Mouse (Mus musculus): ENCODE measurements around the gene Pelo. TPM values are rescaled to one million over a fixed set of nuclear protein-coding genes. Genes with fewer than 3 reads are reported as not detected.
A peak's percentile ranks its signal among the peaks of the same experiment; 100 is the strongest.

Pelo gene
- polyA plus RNA-seq, 1 experiment from 2014 or later: 3.7 TPM

DNA sequence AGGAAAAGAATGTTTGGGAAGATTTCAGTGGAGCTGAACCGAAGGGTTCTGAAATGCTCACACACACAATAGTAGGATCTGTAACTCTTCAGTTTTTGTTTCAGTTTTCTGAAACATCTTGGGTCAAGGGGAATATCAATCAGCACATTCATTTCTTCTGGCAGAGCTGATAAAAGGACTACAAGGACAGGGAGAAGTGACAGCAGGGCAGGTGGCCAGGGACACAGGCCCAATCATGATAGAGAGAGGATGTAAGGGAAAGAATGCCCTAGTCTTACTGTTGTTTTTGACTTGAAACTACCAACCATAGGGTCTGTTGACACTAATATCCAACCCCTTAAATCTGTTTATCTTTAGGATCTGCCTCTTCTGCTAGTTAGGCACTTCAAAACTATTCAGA is 34.5 kb upstream of the Pelo start:
- H3K4me1 ChIP-seq (ENCODE audit: control insufficient read depth, insufficient read depth, low read length): no peaks in the 10 kb centered on the region
- no peak overlapping the region for H3K4me3 ChIP-seq (replicated peaks; ENCODE audit: low read length)
- ATAC-seq (ENCODE audit: insufficient read depth, low FRiP score): no peak
- no peaks in the 10 kb centered on the region for H3K36me3 ChIP-seq (ENCODE audit: control insufficient read depth, insufficient read depth, low read length)
- H3K4me2 ChIP-seq (ENCODE audit: low read depth, low read length): no peak overlapping the region
- H3K27me3 ChIP-seq (ENCODE audit: control insufficient read depth, insufficient read depth, low read length): no peaks in the 10 kb centered on the region
- H3K27ac ChIP-seq (ENCODE audit: low read length): no peak overlapping the region
- no peak overlapping the region for H3K9ac ChIP-seq (ENCODE audit: low read length)
- WGBS: 74% methylated on average over 1 of the region's 1 CpGs
- no peaks in the 10 kb centered on the region for H3K9me3 ChIP-seq (replicated peaks; ENCODE audit: control insufficient read depth, low read length)

DNA sequence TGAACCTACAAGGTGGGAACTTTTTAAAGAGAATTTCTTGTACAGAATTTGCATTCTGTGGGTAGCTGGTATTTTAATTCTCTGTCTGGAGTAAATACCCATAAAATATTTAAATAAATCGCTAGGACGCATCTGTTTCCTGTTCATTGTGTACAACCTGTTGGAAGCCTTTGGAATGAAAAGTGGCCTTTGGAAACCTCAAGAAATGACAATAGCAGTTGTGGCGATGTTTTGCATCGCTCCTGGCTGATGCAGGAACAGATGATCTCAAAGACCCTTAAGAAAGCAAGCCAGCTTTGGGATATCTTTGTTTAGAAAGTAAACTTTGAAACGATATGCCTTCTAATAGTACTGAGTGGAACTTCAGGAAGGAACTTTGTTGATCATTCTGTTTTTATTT is 28.8 kb upstream of the Pelo start:
- no peak overlapping the region for H3K9ac ChIP-seq (ENCODE audit: low read length)
- no peak overlapping the region for H3K27ac ChIP-seq (ENCODE audit: low read length)
- no peaks in the 10 kb centered on the region for H3K27me3 ChIP-seq (ENCODE audit: control insufficient read depth, insufficient read depth, low read length)
- H3K4me2 ChIP-seq (ENCODE audit: low read depth, low read length): no peak overlapping the region
- ATAC-seq (ENCODE audit: insufficient read depth, low FRiP score): no peak
- no peaks in the 10 kb centered on the region for H3K9me3 ChIP-seq (replicated peaks; ENCODE audit: control insufficient read depth, low read length)
- H3K36me3 ChIP-seq (ENCODE audit: control insufficient read depth, insufficient read depth, low read length): no peaks in the 10 kb centered on the region
- H3K4me1 ChIP-seq (ENCODE audit: control insufficient read depth, insufficient read depth, low read length): no peaks in the 10 kb centered on the region
- no peak overlapping the region for H3K4me3 ChIP-seq (replicated peaks; ENCODE audit: low read length)
- WGBS: 71% methylated on average over 5 of the region's 5 CpGs

DNA sequence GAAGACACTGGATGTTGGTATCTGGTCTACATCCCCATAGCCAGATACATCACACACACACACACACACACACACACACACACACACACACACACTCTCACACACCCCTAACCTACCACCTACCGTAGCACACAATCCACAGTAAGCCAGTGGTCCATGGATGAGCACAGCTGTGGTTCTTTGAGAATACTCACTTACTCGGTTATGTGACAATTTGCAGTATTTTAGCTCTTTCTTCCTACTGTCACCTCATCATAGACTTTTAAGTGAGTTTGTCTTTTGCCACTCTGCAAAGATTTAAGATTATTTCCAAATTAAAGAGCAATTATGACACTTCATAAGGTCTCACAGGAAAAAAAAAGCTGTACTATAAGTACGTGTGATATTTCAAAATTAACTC is 28.2 kb upstream of the Pelo start:
- ATAC-seq (ENCODE audit: insufficient read depth, low FRiP score): no peak
- Histone ChIP-seq H3K4me2 (ENCODE audit: low read depth, low read length) (no peak overlapping the region), H3K4me1 (ENCODE audit: control insufficient read depth, insufficient read depth, low read length) (no peaks in the 10 kb centered on the region), H3K9me3 (replicated peaks; ENCODE audit: control insufficient read depth, low read length) (no peaks in the 10 kb centered on the region), H3K36me3 (ENCODE audit: control insufficient read depth, insufficient read depth, low read length) (no peaks in the 10 kb centered on the region), H3K27me3 (ENCODE audit: control insufficient read depth, insufficient read depth, low read length) (no peaks in the 10 kb centered on the region), H3K9ac (ENCODE audit: low read length) (no peak overlapping the region), H3K4me3 (replicated peaks; ENCODE audit: low read length) (no peak overlapping the region), H3K27ac (ENCODE audit: low read length) (no peak overlapping the region)
- WGBS: 86% methylated on average over 3 of the region's 3 CpGs

DNA sequence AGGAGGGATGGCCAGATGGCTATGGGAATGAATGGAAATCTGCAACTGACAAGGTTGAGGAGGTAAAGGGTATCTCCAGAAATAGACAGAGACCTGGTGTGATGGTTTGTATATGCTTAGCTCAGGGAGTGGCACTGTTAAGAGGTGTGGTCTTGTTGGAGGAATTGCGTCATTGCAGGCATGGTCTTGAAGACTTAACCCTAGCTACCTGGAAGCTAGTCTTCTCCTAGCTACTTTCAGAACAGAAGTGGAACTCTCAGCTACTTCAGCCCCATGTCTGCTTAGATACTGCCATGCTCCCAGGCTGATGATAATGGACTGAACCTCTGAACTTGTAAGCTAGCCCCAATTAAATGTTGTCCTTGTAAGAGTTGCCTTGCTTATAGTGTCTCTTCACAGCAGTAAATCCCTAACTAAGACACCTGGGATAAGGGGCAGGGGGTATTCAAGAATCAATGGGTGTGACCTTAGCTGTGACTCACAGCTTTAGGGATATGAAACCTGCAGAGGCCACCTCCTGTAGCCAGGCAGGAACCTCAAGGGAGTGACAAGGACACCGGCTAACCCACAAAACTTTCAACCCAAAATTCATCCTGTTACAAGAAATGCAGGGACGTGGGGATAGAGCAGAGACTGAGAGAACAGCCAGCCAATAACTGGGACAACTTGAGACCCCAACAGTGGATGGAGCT is 27.1 kb upstream of the Pelo start:
- H3K4me1 ChIP-seq (ENCODE audit: control insufficient read depth, insufficient read depth, low read length): no peaks in the 10 kb centered on the region
- whole genome bisulfite sequencing: 81% methylated on average over 3 of the region's 3 CpGs
- H3K4me3 ChIP-seq (replicated peaks; ENCODE audit: low read length): no peak overlapping the region
- no peak overlapping the region for H3K4me2 ChIP-seq (ENCODE audit: low read depth, low read length)
- no peak overlapping the region for H3K27ac ChIP-seq (ENCODE audit: low read length)
- no peaks in the 10 kb centered on the region for H3K36me3 ChIP-seq (ENCODE audit: control insufficient read depth, insufficient read depth, low read length)
- no peak overlapping the region for H3K9ac ChIP-seq (ENCODE audit: low read length)
- no peaks in the 10 kb centered on the region for H3K27me3 ChIP-seq (ENCODE audit: control insufficient read depth, insufficient read depth, low read length)
- ATAC-seq (ENCODE audit: insufficient read depth, low FRiP score): no peak
- no peaks in the 10 kb centered on the region for H3K9me3 ChIP-seq (replicated peaks; ENCODE audit: control insufficient read depth, low read length)

DNA sequence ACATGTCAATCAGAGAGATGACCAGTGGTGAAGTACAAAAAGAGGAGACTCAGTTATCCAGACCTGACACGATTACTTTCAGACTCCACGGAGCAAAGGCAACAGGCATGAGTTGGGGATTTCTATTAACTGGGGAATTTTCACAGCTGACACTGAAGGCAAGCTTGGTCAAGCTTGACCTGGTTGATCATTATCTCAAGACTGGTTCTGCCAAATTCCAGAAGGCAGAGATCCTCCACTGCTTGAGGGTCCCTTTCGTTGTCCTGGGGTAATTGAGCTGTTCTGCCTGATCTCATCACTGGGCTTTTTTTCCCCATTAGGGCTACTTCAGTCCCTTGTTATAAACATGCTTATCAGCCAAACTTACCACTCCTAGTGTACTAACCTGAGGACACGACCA is 19.6 kb upstream of the Pelo start:
- 66% methylated on average over 4 of the region's 4 CpGs for WGBS
- H3K9me3 ChIP-seq (replicated peaks; ENCODE audit: control insufficient read depth, low read length): no peaks in the 10 kb centered on the region
- no peaks in the 10 kb centered on the region for H3K36me3 ChIP-seq (ENCODE audit: control insufficient read depth, insufficient read depth, low read length)
- H3K4me3 ChIP-seq (replicated peaks; ENCODE audit: low read length): no peak overlapping the region
- no peak for ATAC-seq (ENCODE audit: insufficient read depth, low FRiP score)
- no peaks in the 10 kb centered on the region for H3K4me1 ChIP-seq (ENCODE audit: control insufficient read depth, insufficient read depth, low read length)
- H3K27ac ChIP-seq (ENCODE audit: low read length): no peak overlapping the region
- H3K27me3 ChIP-seq (ENCODE audit: control insufficient read depth, insufficient read depth, low read length): no peaks in the 10 kb centered on the region
- H3K9ac ChIP-seq (ENCODE audit: low read length): no peak overlapping the region
- H3K4me2 ChIP-seq (ENCODE audit: low read depth, low read length): no peak overlapping the region

DNA sequence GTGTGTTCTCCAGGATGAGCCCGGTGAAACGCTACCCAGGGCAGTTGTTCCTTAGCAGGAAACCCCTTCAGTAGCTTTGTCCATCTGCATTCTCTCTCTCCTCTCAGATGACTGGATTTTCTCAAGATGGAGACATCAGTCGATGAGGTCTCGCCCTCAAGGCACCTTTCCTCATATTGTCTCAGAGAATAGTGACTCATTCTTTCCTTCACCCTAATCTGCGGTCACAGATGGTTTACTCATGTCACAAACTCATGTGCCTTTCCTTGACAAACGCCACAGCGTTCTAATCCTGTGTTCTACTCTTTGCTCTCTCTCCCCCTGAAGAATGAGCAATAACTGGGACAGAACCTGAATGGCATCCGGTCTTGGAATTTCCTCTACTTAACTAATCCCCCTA is 17.4 kb upstream of the Pelo start:
- Histone ChIP-seq H3K4me3 (replicated peaks; ENCODE audit: low read length) (no peak overlapping the region), H3K9ac (ENCODE audit: low read length) (no peak overlapping the region), H3K36me3 (ENCODE audit: control insufficient read depth, insufficient read depth, low read length) (no peaks in the 10 kb centered on the region), H3K27ac (ENCODE audit: low read length) (no peak overlapping the region), H3K4me2 (ENCODE audit: low read depth, low read length) (no peak overlapping the region), H3K4me1 (ENCODE audit: control insufficient read depth, insufficient read depth, low read length) (0 out of 2 replicates have a peak, but pooled peaks cover 4% of the 10 kb centered on the region), H3K9me3 (replicated peaks; ENCODE audit: control insufficient read depth, low read length) (no peaks in the 10 kb centered on the region), H3K27me3 (ENCODE audit: control insufficient read depth, insufficient read depth, low read length) (no peaks in the 10 kb centered on the region)
- WGBS: 81% methylated on average over 8 of the region's 8 CpGs
- no peak for ATAC-seq (ENCODE audit: insufficient read depth, low FRiP score)

DNA sequence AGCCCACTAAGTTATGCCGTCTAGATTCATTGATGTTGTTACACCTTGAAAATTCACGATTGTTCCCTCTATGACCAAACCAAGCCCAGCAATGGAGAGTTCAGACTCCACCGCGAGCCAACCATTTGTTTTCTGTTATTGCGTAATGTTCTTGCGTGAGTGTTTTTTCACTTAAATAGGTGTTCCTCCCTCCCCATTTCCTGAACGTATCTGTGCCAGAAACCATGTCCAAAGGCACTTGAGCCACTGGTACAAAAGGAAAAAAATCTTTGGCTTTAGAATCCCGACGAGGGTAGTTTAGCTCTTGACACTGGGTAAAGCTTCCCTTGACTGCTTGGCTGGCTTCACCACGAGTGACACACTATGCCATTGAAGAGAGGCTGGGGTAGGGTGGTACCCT is 16.2 kb upstream of the Pelo start:
- WGBS: 80% methylated on average over 10 of the region's 10 CpGs
- no peaks in the 10 kb centered on the region for H3K27me3 ChIP-seq (ENCODE audit: control insufficient read depth, insufficient read depth, low read length)
- H3K36me3 ChIP-seq (ENCODE audit: control insufficient read depth, insufficient read depth, low read length): no peaks in the 10 kb centered on the region
- no peak overlapping the region for H3K4me3 ChIP-seq (replicated peaks; ENCODE audit: low read length)
- ATAC-seq (ENCODE audit: insufficient read depth, low FRiP score): no peak
- H3K4me2 ChIP-seq (ENCODE audit: low read depth, low read length): no peak overlapping the region
- H3K9me3 ChIP-seq (replicated peaks; ENCODE audit: control insufficient read depth, low read length): no peaks in the 10 kb centered on the region
- H3K9ac ChIP-seq (ENCODE audit: low read length): no peak overlapping the region
- H3K27ac ChIP-seq (ENCODE audit: low read length): no peak overlapping the region
- 0 out of 2 replicates have a peak, but pooled peaks cover 4% of the 10 kb centered on the region for H3K4me1 ChIP-seq (ENCODE audit: control insufficient read depth, insufficient read depth, low read length)

DNA sequence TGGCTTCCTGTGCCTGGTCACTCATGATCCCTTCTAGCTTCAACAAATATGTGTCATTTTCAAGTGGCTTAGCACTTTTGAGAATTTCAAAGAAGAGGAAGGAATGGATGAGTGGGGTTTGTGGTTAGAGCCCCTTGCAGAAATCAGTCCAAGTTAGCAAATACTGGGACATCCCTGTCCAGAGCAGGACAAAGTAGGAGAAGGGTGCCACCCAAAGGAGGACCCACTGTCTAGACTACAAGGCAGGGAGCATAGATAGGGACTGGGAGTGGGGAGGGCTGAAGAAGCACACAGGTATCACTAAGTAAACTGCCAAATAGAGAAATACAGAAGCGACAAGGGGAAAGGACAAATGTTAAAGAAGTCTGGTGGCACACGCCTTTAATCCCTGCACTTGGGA is 12.8 kb upstream of the Pelo start:
- Histone ChIP-seq H3K4me3 (replicated peaks; ENCODE audit: low read length) (no peak overlapping the region), H3K4me2 (ENCODE audit: low read depth, low read length) (peak overlapping the region; percentile 27; the same call in 1 of the 2 replicates), H3K9me3 (replicated peaks; ENCODE audit: control insufficient read depth, low read length) (no peaks in the 10 kb centered on the region), H3K9ac (ENCODE audit: low read length) (no peak overlapping the region), H3K27ac (ENCODE audit: low read length) (peak overlapping the region; percentile 33; the same call in 1 of the 2 replicates), H3K36me3 (ENCODE audit: control insufficient read depth, insufficient read depth, low read length) (no peaks in the 10 kb centered on the region), H3K4me1 (ENCODE audit: control insufficient read depth, insufficient read depth, low read length) (0 out of 2 replicates have a peak, but pooled peaks cover 4% of the 10 kb centered on the region), H3K27me3 (ENCODE audit: control insufficient read depth, insufficient read depth, low read length) (no peaks in the 10 kb centered on the region)
- 98% methylated on average over 2 of the region's 2 CpGs for WGBS
- ATAC-seq (ENCODE audit: insufficient read depth, low FRiP score): no peak

DNA sequence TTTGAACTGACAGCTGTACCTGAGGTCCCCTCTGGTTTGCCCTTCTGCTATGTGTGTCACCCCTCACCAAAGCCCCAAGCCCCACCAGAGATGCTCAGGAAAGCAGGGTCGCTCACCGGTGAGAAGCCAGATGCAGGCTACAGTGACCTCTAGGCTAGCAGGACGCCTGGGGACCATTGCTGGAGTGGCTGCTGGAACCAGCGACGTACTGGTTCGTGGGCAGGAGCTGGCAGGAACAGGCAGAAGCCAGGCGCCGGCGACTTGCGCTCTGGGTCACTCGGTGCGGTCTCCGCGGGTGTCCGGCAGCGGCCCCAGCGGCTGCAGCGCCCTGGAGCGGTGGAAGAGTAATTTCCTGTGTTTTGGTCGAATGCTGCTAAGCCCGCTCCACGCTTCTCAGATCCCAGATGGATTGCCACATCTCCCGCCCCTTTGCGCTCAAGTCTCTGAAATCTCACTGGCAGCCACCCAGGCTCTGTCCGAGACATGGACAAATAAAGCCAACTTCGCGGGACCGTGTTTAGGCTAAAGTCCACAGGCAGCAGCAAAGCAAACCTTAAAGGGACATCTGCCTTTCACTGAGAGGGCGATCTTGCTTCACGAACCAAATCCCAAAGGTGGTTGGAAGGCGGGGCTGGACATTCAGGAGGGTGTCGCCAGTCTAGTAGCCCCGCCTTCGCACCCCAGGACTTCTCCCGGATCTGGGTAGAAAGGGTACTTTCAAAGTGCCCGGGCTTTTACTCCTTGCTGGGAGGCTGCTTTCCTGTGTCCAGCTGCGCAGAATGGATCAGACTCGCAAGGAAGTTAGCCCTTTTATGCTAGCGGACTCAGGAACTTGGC is 11.6 kb upstream of the Pelo start, which contains the start of the genes Gm49395 and Itga1:
Gene Gm49395 (minus strand): TSS at position 567 of the 837 bp plus-strand sequence.
Gene Itga1 (minus strand): TSS at position 610 of the 837 bp plus-strand sequence.
- Histone ChIP-seq H3K9ac (ENCODE audit: low read length) (peak within 1 kb of the TSS; percentile 74), H3K9me3 (replicated peaks; ENCODE audit: control insufficient read depth, low read length) (no peaks in the 10 kb centered on the region), H3K4me1 (ENCODE audit: control insufficient read depth, insufficient read depth, low read length) (0 out of 2 replicates have a peak, but pooled peaks cover 4% of the 10 kb centered on the region), H3K4me2 (ENCODE audit: low read depth, low read length) (peak within 1 kb of the TSS; percentile 84), H3K27me3 (ENCODE audit: control insufficient read depth, insufficient read depth, low read length) (no peaks in the 10 kb centered on the region), H3K36me3 (ENCODE audit: control insufficient read depth, insufficient read depth, low read length) (no peaks in the 10 kb centered on the region), H3K27ac (ENCODE audit: low read length) (peak within 1 kb of the TSS; percentile 97), H3K4me3 (replicated peaks; ENCODE audit: low read length) (peak within 1 kb of the TSS; percentile 58)
- ATAC-seq (ENCODE audit: insufficient read depth, low FRiP score): peak; percentile 92
- whole genome bisulfite sequencing: 0% methylated on average over 39 of the region's 39 CpGs
